Mouse (Mus musculus): ENCODE data around the gene B4galnt2. TPM values are rescaled to one million over a fixed set of nuclear protein-coding genes. Genes with fewer than 3 reads are reported as not detected.
A peak's percentile ranks its signal among the peaks of the same experiment; 100 is the strongest.
"Not testable (repeated sequence)": the region's sequence is repeated elsewhere in the genome, so short reads cannot be mapped to it uniquely, and the experiment has no call there.

Gene B4galnt2
- total RNA-seq, 2 experiments from 2014 or later = not detected

- no peak for DNase-seq (ENCODE audit: low spot score in 2 of 2)
- intact Hi-C loops (cut with DNase I) = no loop called here
Measured at GRCm38 (mm10) chr11:95907805-95908524, 6.7 kb downstream of the B4galnt2 start.

DNA sequence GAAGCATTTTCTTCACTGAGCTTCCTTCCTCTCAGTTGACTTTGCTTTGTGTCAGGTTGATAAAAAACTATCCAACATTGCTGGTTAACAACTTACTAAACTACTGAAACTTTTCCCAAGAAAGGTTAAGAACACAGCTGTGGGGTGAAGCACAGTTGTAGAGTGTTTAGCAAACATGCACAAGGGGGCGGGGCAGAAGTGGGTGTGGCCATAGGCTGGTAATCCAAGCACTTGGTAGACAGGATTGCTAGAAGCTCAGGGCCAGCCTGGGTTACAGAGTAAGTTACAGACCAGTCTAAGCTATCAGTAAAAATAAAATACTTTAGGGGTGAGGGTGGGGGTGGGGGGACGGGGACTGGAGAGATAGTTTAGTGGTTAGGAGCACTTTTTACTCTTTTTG, 10.4 kb downstream of the B4galnt2 start:
- intact Hi-C loops (cut with DNase I) = no loop called here
- no peak for DNase-seq (ENCODE audit: low spot score in 2 of 2)

- no peak for DNase-seq (ENCODE audit: low spot score in 2 of 2)
- intact Hi-C loops (cut with DNase I) = no loop called here
Measured at GRCm38 (mm10) chr11:95896446-95897179, 18.1 kb downstream of the B4galnt2 start.

DNA sequence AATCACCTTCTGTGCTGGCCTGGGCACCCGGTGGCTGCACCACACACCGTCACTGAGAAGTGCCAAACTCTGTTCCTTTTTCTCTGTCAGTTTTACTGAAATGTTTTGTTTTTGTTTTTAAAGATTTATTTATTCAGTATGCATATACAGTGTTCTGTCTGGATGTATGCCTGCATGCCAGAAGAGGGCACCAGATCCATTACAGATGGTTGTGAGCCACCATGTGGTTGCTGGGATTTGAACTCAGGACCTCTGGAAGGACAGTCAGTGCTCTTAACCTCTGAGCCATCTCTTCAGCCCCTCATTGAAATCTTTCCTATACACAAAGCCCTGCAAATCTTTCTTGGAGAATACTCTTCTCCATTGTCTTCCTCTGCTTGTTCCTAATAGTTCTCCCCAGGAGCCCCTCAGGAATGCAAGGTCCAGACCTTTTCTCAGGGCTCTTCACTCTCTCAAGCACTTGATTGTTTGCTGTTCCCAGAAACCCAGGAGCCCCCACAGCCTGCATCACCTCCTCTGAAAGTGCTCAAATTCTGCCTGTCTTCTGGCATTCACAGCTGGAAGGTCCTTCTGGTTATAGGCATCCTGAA, 24.1 kb downstream of the B4galnt2 start:
- no peak for DNase-seq (ENCODE audit: low spot score in 2 of 2)
- intact Hi-C loops (cut with DNase I) = no loop called here

DNA sequence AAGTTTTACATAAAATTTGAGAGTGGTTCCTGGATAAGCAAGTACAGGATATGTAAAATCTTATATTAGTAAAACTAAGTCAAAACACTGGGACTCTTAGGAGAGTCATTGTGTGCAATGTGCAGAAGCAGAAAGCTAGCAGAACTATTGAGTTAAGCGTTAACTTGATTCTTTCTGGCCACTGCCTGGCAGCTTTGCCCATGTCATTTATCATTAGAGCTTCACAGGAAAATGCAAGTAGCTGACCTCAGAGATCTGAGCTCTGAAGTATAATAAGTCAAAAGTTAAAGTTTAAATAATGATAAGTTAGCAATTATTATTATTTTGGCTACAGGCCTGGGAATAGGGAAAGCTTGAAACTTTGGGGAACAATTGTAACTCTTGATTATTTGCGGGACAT, 34.8 kb downstream of the B4galnt2 start:
- intact Hi-C loops (cut with DNase I) = loop anchor here (5.0 to 10.0 kb wide), 3 partner anchors 77 to 355 kb away; no protein-coding TSS in a partner anchor
- not testable (repeated sequence) for DNase-seq (ENCODE audit: low spot score in 2 of 2)

DNA sequence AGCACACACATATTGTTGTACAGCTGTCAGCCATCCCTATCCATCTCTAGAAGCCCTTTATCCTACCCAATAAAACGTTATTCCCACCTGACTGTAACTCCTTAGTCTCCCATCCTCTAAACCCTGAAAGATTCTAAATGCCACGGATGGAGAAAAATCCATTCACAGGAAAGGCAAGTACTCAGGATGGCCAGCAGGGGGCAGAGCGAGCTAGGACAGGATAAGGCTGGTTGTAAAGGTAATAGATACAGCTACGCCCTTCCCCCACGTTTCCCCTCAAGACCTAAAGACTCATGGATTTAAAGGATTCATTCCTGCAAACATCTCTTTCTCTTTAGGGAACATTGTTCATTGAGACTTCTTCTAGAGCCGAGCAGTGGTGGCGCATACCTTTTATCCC, 38.4 kb downstream of the B4galnt2 start:
- intact Hi-C loops (cut with DNase I) = loop anchor here (5.0 kb wide), 2 partner anchors 81 to 251 kb away; no protein-coding TSS in a partner anchor
- peak; percentile 15 to 23 for DNase-seq (ENCODE audit: low spot score in 2 of 2)

- DNase-seq (ENCODE audit: low spot score in 2 of 2) = no peak
Measured at GRCm38 (mm10) chr11:95875804-95876203, 38.9 kb downstream of the B4galnt2 start.

GRCm38 (mm10) chr11:95869918-95870470, 44.7 kb downstream of the B4galnt2 start:
- intact Hi-C loops (cut with DNase I) = loop anchor here (5.0 kb wide), 1 partner anchor 162 kb away; the partner anchor contains the start of gene Snf8
- no peak for DNase-seq (ENCODE audit: low spot score in 2 of 2)

More at GRCm38 (mm10) chr11:95875804-95876203, 38.9 kb downstream of the B4galnt2 start:
- intact Hi-C loops (cut with DNase I) = loop anchor here (5.0 kb wide), 2 partner anchors 81 to 251 kb away; no protein-coding TSS in a partner anchor

DNA sequence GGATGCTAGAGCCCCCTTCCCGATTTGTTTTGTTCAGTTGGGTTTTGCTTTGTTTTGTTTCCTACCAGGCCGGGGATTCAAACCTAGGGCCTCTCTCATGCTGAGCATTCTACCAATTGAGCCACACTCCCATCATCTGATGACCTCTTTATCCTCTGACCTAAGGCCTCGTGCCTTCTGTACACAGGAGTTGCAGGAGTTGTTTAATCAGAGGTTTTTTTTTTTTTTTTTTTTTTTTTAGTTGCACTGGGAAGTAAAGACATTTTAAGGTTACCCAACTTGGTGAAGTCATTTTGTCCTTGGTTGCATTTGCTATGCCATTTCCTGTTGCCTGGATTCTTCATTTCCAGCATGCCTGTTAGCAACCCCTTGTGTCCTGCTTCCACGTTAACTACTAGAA, 45.2 kb downstream of the B4galnt2 start:
- intact Hi-C loops (cut with DNase I) = no loop called here
- no peak for DNase-seq (ENCODE audit: low spot score in 2 of 2)

DNA sequence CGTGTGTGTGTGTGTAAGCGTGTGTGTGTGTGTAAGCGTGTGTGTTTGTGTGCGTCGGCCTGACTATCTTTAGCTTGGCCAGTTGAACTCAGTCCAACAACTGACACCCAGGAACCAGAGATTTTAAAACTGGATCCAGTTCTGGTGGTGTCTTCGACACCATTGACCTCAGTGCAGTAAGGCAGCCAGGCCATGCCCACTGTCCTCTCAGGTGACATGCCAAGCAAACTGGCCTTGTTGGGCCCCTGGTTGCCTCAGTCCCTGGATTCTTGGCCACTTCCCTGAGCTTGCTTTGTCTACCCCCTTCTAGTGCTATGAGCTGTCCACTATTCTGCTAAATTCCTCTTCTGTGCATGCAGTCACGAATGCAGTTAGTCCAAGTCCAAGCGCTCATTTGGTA, 53.3 kb downstream of the B4galnt2 start:
- intact Hi-C loops (cut with DNase I) = no loop called here
- DNase-seq (ENCODE audit: low spot score in 2 of 2) = no peak

DNA sequence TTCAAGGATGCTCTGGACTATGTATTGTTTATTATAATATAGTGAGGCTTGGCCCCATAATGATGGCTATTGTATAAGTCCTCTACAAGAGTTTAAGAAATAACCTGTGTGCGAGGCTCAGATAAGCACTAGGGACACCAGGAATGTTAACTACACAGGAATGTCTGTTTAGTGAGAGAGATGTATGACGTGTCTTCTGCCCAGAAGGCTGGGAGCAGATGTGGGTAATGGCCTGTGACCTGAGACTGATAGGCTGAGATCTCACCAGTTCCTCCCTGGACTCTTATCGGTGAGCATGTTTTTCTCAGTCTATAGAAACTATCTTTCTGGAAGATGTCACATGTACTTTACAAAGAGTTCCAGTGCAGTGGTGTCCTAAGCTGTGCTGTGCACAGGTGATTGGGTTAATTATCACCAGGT, 54.6 kb downstream of the B4galnt2 start:
- no peak for DNase-seq (ENCODE audit: low spot score in 2 of 2)
- intact Hi-C loops (cut with DNase I) = no loop called here

GRCm38 (mm10) chr11:95859468-95859855, 55.2 kb downstream of the B4galnt2 start:
- DNase-seq (ENCODE audit: low spot score in 2 of 2) = no peak
- intact Hi-C loops (cut with DNase I) = loop anchor here (2.0 kb wide), 1 partner anchor 35 kb away; the partner anchor contains the start of gene Phospho1

DNA sequence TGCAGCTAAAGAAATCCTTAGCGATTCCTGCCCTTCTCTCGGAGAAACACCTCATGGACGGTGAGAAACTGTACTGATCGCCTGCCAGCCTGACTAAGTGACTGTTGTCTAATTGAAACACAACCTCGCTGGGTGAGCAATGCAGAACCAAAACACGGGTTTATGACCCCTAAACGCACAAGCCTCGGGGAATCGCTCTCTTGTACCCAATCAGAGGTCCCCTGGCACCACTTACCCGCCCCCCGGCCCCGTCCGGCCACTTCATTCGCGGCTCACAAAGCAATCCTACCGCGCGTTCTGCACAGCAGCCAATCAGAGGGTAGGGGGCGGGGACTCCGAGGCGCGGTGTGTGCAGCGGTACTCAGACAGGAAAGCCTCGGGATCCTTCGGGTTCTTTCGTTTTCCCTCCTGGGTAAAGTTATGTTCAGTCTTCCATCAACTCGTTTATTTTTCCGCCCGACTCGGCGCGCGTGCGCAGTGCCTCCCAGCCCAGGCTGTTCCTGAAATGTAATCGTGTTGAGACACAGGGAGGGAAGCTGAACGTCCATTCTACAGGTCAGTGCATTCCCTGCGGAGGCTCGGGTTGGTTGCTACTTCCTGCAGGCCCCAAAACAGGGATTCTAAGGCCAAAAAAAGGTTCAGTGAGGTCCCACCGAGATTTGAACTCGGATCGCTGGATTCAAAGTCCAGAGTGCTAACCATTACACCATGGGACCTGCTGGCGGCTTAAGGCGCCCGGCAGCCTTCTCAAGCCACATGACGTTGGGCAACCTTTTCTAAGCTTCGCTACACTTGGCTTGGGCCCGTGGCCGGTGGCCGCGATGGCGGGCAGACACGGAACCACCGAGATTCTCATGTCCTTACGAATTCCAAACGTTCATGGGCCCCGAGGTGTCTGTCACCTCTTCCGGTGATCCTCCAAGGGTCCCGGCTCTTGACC, 55.9 kb downstream of the B4galnt2 start:
- intact Hi-C loops (cut with DNase I) = loop anchor here (2.0 kb wide), 1 partner anchor 34 kb away; the partner anchor contains the start of gene Phospho1

GRCm38 (mm10) chr11:95857716-95858527, 56.8 kb downstream of the B4galnt2 start:
- intact Hi-C loops (cut with DNase I) = loop anchor here (2.0 kb wide), 1 partner anchor 33 kb away; the partner anchor contains the start of gene Phospho1
- no peak for DNase-seq (ENCODE audit: low spot score in 2 of 2)

More for the DNA sequence above, 55.9 kb downstream of the B4galnt2 start:
- DNase-seq (ENCODE audit: low spot score in 2 of 2) = peak; percentile 95 to 97

GRCm38 (mm10) chr11:95857306-95857705, 57.4 kb downstream of the B4galnt2 start:
- intact Hi-C loops (cut with DNase I) = no loop called here
- no peak for DNase-seq (ENCODE audit: low spot score in 2 of 2)

DNA sequence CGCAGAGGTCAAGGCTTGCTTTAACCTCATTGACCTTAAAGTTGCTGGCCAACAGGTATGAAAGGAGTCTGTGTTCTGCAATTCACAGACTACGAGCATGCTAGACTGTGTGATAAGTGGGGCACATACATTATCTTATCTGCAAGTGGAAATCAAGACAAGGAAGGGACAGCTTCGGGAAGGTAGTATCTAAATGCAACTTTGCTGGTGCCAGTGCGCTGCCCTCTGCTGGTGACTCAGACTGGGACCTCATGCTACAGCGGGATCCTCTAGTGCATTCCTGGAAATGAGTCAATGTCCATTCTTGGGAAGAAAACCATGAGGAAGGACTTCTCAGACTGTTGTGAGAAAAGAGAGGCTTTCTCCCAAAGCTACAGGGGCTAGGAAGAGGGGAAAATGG, 61.0 kb downstream of the B4galnt2 start:
- intact Hi-C loops (cut with DNase I) = no loop called here
- no peak for DNase-seq (ENCODE audit: low spot score in 2 of 2)

DNA sequence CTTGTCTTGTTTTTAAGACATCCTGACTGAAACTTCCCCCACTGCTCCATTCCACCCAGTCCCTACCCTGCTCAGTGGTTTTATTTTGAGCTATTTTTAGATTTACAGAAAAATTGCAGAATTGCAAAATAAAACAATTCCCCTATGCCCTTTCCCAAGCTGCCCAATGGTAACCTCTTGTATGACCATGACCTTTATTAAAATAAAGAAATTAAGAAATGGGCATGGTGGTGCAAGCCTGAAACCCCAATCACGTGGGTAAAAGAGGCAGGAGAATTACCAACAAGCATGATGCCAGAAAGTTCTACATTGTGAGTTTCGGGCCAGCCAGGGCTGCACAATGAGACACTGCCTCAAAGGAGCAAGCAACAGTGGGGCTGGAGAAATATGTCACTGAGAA, 63.8 kb downstream of the B4galnt2 start:
- no peak for DNase-seq (ENCODE audit: low spot score in 2 of 2)
- intact Hi-C loops (cut with DNase I) = no loop called here

DNA sequence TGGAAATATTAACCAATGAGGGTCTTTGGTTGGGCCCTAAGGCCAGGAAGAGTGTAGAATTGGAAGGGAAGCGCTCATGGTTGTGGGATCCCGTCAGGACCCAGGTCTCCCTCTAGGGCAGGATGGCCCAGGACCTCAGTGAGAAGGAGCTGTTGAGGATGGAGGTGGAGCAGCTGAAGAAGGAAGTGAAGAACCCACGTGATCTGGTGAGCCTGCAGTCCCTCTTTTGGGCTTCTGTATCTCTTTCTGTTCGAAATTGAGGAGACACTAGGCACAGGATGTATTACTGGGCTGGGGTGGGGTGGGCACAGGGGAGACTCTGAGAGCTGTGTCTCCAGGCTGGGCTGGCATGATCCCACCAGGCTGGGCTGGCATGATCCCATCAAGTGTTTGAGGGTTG, 69.8 kb downstream of the B4galnt2 start:
- DNase-seq (ENCODE audit: low spot score in 2 of 2) = no peak
- intact Hi-C loops (cut with DNase I) = no loop called here

Data from left cerebral cortex, postnatal 36 days (tissue).